Mouse (Mus musculus) myocyte (in vitro differentiated cells): ENCODE data around the gene Ttll6.

ENCODE experiments used
- E2F4 ChIP-seq: IDR thresholded peaks from one replicate; pipeline ENCODE4 v1.6.1; 2011; ENCODE audit warnings: mild to moderate bottlenecking, control low read depth, moderate library complexity; ENCODE audit not compliant: insufficient read depth
- MAX ChIP-seq: IDR thresholded peaks from one replicate; pipeline ENCODE4 v1.6.1; 2011; ENCODE audit warnings: low read depth, mild to moderate bottlenecking, control low read depth
- POLR2A ChIP-seq: IDR thresholded peaks from one replicate; pipeline ENCODE4 v1.6.1; 2011; ENCODE audit warnings: low read depth, mild to moderate bottlenecking, control low read depth, moderate library complexity; ENCODE audit not compliant: insufficient read length
- POLR2AphosphoS2 ChIP-seq: IDR thresholded peaks from one replicate; pipeline ENCODE4 v1.6.1; 2011; ENCODE audit warnings: low read depth, control low read depth; ENCODE audit not compliant: insufficient read length

- TF ChIP-seq POLR2A (no peak), MAX (no peak), POLR2AphosphoS2 (no peak), E2F4 (no peak)
These were observed 65.1 kb downstream of the Ttll6 start for GRCm38 (mm10) chr11:96198642-96199041.
